Mouse (Mus musculus) cerebellum, adult 2 months (tissue): ENCODE measurements at regions not wholly inside any gene's neighbourhood (a gene's known extent, or its start where the extent isn't known, plus 50 kb on each side); places are given as distances from the start of the nearest gene placed in this dataset.

Experiments
- CTCF ChIP-seq: fragments of 200-500 bp; IDR thresholded peaks from 2 replicates; pipeline ENCODE4 v1.5.1; 2011; ENCODE audit warnings: low read depth, mild to moderate bottlenecking, control low read depth, low read length, moderate library complexity, borderline replicate concordance; ENCODE audit not compliant: insufficient read depth
- POLR2A ChIP-seq: fragments of 200-500 bp; IDR thresholded peaks from 2 replicates; pipeline ENCODE4 v1.6.1; 2011; ENCODE audit warnings: low read length, control low read depth, borderline replicate concordance; ENCODE audit not compliant: insufficient read depth

- TF ChIP-seq CTCF (no peak), POLR2A (no peak)
Observed at GRCm38 (mm10) chr10:19291474-19291873, 64.9 kb upstream of the Olig3 start.
